Mouse (Mus musculus) heart, adult 2 months (tissue): ENCODE measurements at regions not wholly inside any gene's neighbourhood (a gene's known extent, or its start where the extent isn't known, plus 50 kb on each side); places are given as distances from the start of the nearest gene placed in this dataset.

Experiments used
- CTCF ChIP-seq: fragments of 200-600 bp; IDR thresholded peaks from 2 replicates; pipeline ENCODE4 v1.8.1; 2022; ENCODE audit warnings: antibody characterized with exemption, mild to moderate bottlenecking, moderate library complexity
- EP300 ChIP-seq: fragments of 200-500 bp; IDR thresholded peaks from 2 replicates; pipeline ENCODE4 v1.6.1; 2011; ENCODE audit warnings: low read depth, low read length, control low read depth; ENCODE audit not compliant: insufficient read depth
- POLR2A ChIP-seq: fragments of 200-500 bp; IDR thresholded peaks from 2 replicates; pipeline ENCODE4 v1.6.1; 2011; ENCODE audit warnings: mild to moderate bottlenecking, low read depth, low read length, control low read depth; ENCODE audit not compliant: insufficient read depth

DNA sequence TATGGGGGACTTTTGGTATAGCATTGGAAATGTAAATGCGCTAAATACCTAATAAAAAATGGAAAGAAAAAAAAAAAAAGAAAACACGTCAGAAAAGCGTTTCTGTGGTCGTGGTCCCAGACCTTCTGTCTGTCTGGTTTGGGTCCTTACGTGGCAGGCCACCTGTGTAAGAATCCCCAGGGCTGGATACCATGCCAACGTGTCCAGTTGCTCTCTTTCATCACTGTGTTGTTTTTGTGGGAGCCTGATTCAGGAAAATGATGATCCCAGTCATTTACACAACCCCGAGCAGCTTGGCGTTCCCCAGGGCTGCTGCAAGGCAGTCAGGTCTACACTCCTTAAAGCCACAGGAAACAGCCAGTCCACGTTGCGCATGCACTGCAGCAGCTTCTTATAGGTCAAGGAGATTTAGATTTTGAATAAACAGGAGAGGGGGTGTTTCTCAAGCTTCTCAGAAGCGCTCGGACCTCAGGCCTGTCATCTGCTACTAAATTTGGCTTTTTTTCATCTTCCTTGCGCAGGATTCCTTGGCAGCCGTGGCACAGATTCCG, 102.3 kb upstream of the Serp2 start:
- TF ChIP-seq POLR2A (no peak), CTCF (no peak), EP300 (no peak)
